Mouse (Mus musculus): Measurements from ENCODE around the gene Dnah6.

The Dnah6 gene

GRCm38 (mm10) chr6:73027881-73028280 lies 193.6 kb downstream of the Dnah6 start:
- no peak for DNase-seq (ENCODE audit: low read depth, low spot score)

- no peak for DNase-seq (ENCODE audit: low read depth, low spot score)
Measured at GRCm38 (mm10) chr6:73026898-73027297, 194.6 kb downstream of the Dnah6 start.

GRCm38 (mm10) chr6:73020061-73020460 lies 201.4 kb downstream of the Dnah6 start:
- DNase-seq (ENCODE audit: low read depth, low spot score): peak; percentile 58

- no peak for DNase-seq (ENCODE audit: low read depth, low spot score)
Measured at GRCm38 (mm10) chr6:73018725-73019280, 202.6 kb downstream of the Dnah6 start.

- DNase-seq (ENCODE audit: low read depth, low spot score): no peak
Measured at GRCm38 (mm10) chr6:73014317-73015160, 206.9 kb downstream of the Dnah6 start.

DNA sequence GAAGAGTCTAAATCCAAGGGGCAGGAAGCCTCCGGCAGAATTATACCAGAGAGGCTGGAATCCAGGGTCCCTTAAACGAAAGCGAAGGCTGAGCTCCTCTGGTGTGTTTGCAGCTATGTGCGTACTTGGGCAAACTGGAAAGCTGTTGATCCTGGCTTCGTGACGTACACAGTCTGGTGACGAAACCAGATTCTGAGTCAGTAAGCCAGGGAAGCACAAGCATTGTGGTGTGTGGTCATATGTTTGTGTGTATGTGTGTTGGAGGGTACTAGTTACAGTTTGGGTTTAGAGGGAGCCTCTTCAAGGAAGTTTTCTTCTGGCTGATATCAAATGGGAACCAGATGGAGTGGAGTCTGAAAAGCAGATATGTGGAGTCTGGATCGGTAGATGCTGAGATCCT lies 208.5 kb downstream of the Dnah6 start:
- no peak for DNase-seq (ENCODE audit: low read depth, low spot score)

GRCm38 (mm10) chr6:73011827-73012226 lies 209.6 kb downstream of the Dnah6 start:
- DNase-seq (ENCODE audit: low read depth, low spot score): no peak

- DNase-seq (ENCODE audit: low read depth, low spot score): peak; percentile 66
Measured at GRCm38 (mm10) chr6:73010073-73010472, 211.4 kb downstream of the Dnah6 start.

- no peak for DNase-seq (ENCODE audit: low read depth, low spot score)
Measured at GRCm38 (mm10) chr6:73003601-73004000, 217.8 kb downstream of the Dnah6 start.

GRCm38 (mm10) chr6:73002391-73002790 lies 219.1 kb downstream of the Dnah6 start:
- no peak for DNase-seq (ENCODE audit: low read depth, low spot score)

- DNase-seq (ENCODE audit: low read depth, low spot score): no peak
Measured at GRCm38 (mm10) chr6:72998809-72999208, 222.6 kb downstream of the Dnah6 start.

GRCm38 (mm10) chr6:72993688-72994082 lies 227.8 kb downstream of the Dnah6 start:
- peak; percentile 57 for DNase-seq (ENCODE audit: low read depth, low spot score)

GRCm38 (mm10) chr6:72993054-72993687 lies 228.3 kb downstream of the Dnah6 start:
- peak; percentile 84 for DNase-seq (ENCODE audit: low read depth, low spot score)

GRCm38 (mm10) chr6:72990206-72990605 lies 231.2 kb downstream of the Dnah6 start:
- DNase-seq (ENCODE audit: low read depth, low spot score): peak; percentile 67

GRCm38 (mm10) chr6:72989028-72989736 lies 232.3 kb downstream of the Dnah6 start:
- peak; percentile 40 for DNase-seq (ENCODE audit: low read depth, low spot score)

- no peak for DNase-seq (ENCODE audit: low read depth, low spot score)
Measured at GRCm38 (mm10) chr6:72982506-72982905, 238.9 kb downstream of the Dnah6 start.

- peak; percentile 61 for DNase-seq (ENCODE audit: low read depth, low spot score)
Measured at GRCm38 (mm10) chr6:72981851-72982250, 239.6 kb downstream of the Dnah6 start.

- no peak for DNase-seq (ENCODE audit: low read depth, low spot score)
Measured at GRCm38 (mm10) chr6:72981124-72981651, 240.3 kb downstream of the Dnah6 start.

- DNase-seq (ENCODE audit: low read depth, low spot score): no peak
Measured at GRCm38 (mm10) chr6:72976866-72977265, 244.6 kb downstream of the Dnah6 start.

DNA sequence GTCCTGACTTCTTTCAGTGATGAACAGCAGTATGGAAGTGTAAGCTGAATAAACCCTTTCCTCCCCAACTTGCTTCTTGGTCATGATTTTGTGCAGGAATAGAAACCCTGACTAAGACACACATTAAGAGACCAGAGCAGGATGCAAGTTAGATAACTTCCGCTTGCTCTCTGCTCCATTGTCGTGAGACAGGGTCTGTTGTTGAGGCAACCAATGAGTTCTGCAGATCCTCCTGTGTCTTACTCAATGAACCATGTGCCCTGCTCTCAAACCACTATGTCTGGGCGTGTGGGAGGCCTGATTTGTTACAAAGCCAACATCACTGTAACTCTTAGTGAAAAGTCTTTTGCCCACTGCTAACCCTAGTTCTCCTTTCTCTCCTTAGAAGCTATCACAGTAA lies 250.4 kb downstream of the Dnah6 start:
- peak; percentile 37 for DNase-seq (ENCODE audit: low read depth, low spot score)

DNA sequence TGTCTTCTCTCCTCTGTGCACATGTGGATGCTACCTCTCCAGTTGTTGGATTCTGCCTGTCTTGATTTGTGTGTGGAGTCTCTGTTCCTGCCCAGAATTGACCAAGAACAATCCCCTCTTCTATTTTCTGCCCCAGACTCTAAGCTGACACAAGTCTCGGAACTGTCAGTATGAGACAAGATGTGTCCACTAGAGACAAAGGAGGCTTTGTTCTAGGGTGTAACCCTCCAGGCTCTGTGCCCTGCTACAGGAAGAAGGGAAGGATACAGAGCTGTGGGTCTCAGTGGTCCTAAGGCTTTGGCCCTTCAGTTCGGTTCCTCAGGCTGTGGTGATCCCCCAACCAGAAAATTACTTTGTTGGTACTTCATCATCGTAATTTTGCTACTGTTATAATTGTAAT lies 251.7 kb downstream of the Dnah6 start:
- no peak for DNase-seq (ENCODE audit: low read depth, low spot score)

Data from CD4-positive helper T cell, adult 2 months (primary cell).